Mouse (Mus musculus) urinary bladder, postnatal 10 days (tissue): ENCODE data around the gene Scaper.

Experiments
- DNase-seq: peaks from one replicate; pipeline ENCODE4 v3.0.0; 2022; ENCODE audit warnings: low spot score

Scaper gene

DNA sequence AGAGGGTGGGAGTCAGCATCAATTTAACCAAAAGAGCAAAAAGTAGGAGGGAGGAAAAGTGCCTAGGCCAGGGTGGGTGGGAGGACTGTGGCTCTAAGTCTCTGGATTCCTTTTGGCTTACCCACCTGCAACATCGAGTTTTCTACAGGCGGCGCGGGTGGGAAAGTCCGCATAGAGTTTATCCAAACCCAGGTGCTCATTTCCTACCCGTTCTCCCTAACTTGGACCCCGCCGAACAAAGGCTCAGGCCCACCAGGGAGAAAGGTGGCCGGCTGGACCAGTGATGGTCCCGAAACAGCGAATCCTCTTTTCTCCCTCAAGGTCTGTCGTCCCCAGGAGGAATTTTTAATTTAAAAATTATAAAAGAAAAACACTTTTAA, 397.5 kb downstream of the Scaper start:
- DNase-seq: no peak

DNA sequence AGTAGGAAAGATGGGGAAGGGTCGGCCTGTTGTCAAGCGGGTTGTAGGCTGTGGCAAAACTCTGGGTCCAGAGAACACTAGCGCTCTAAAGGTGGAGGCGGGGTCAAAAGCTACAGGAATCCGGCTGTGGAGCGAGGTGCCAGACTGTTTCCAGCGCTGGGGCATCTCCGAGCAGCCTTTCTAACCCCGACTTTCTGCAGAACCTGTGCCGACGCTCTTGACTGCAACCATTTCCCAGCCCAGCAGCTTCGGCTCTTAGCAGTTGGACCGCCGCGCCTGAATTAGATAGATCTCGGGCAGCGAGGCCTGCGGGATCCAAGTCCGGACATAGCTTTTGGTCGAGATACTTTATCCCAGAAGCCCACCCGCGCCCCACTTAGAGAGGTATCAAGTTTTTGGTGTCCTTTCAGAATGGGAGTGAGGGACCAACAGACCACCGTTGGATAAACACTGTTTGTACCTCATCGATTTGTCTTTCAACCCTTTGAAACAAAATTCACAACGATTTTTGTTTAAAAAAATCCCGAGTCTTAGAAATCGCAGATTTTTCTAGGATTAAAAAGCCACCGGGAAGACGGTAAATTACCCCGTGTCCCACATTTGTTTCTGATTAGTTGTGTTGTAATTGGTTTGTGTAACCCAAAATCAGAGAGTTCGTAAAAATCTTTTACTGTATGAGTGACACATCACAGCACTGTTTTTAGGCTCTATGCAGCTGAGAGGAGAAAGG, 398.1 kb downstream of the Scaper start:
- DNase-seq: no peak

DNA sequence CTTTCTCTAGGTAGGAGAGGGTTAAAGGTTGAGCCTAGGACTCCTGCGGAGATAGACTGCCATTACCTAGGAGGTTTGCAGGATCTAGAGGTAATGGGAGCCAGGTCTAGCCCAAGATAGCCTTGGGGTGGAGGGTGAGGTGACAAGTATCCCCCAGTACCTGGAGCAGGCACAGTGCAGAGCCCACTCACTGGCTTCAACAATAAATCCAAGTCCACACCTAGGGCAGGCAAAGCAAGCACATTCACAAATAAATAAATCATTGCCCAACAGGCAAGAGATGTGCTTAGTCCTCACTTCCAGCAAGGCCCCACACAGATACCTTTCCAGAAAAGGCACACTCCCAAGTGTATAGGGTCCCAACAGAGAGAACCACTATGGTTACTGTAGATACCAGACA, 398.9 kb downstream of the Scaper start:
- no peak for DNase-seq

DNA sequence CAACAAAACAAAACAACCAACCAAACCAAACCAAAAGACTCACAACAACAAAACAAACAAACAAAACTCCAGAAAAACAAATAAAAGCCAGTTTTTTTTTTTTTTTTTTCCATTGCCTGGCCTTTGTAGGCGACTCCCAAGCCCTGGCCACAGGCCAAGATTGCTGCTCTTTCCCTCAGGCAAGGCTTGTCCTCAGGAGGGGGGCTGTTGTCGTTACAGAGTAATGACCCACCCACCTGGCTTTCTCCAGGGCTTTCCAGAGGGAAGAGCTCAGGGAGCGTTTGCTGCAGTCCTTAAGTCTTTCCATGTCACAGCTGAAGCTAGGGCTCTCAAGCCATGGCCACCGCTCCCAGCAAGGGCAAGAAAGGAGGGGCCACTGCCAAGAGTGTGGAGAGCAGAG, 399.5 kb downstream of the Scaper start, which contains the start of gene Isl2:
Isl2 (plus strand) TSS at position 296 of the 400 bp plus-strand sequence.
- DNase-seq: no peak

DNA sequence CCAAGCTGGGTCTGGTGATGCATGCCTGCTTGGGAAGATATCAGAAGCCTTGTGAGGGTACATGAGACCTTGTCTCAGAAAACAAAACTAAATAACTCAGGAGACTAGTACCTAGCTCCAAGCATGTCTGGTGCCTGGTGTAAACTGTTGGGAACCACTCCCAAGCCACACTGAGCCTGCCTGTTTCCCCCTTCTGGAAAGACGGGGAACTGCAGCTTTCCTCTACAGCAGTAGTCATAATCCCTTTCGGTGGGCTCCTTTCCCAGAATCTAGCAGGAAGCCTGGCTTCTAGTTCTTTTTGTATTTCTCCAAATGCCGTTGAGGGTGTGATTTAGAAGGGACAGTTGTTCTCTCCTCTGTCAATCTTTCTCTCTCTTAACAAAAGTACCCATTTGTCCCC, 402.0 kb downstream of the Scaper start:
- DNase-seq: no peak

DNA sequence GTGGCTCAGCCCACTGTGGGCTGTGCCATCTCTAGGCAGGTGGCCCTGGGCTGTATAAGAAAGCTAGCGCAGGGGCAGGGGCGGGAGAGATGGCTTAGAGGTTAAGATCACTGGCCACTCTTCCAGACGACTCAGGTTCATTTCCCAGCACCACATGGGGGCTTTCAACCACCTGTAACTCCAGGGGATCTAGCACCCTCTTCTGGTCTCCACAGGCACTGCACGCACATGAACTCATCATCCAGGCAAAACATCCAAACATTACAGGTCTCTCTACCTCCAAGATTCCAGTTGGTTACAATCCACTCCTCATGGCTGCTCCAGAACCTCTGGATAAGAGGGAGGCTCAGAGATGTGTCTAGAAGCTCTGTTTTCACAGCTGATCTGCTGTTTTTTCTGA, 412.2 kb downstream of the Scaper start:
- no peak for DNase-seq

DNA sequence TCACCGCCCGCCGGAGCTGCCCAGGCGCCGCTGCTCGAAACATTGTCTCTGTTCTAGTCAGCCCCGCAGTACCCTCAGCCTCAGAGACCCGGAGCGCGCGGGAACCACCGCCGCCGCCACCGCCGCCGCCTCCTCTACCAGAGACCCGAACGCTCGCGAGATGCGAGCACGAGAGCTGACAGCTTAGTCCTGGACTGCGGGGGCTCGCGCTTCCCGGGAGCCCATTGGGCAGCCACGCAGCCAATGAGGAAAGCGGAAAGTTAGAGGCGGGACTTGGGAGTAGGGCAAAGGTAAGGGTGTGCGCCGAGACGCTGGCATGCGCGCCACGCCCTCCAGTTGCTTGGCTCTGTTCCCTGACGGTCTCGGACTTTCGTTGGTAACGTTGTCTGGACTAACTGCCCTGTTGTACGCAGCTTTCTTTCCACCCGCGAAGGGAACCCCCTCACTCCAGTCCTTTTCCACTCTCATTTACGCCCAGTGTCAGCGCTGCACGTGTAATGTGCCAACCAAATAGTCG, 425.8 kb downstream of the Scaper start, which contains the start of gene Etfa:
Etfa (minus strand) TSS at position 217 of the 517 bp plus-strand sequence.
- DNase-seq: peak; percentile 84

DNA sequence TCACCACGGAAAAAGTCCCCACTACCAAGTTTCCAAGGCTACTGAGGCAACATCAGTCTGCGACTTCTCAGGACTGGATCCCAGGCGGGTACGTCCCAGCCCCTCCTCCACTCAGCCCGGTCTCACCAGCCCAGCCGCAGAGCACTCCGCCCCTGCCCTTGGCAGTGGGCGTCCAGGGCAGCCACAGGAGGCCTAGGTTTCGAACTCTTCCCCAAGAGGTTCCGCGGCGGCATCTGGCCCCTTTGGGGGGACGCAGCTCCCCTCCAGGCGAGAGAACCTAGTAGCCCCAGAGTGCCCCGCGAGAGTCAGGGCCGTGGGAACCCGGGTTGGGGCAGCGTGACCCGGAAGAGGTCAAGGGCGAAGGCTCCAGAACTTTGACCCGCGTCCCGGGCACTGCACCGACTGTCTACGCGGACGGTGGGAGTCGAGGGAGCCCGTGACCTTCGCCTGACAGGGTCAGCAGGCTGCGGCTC, 426.4 kb downstream of the Scaper start:
- DNase-seq: peak; percentile 13

DNA sequence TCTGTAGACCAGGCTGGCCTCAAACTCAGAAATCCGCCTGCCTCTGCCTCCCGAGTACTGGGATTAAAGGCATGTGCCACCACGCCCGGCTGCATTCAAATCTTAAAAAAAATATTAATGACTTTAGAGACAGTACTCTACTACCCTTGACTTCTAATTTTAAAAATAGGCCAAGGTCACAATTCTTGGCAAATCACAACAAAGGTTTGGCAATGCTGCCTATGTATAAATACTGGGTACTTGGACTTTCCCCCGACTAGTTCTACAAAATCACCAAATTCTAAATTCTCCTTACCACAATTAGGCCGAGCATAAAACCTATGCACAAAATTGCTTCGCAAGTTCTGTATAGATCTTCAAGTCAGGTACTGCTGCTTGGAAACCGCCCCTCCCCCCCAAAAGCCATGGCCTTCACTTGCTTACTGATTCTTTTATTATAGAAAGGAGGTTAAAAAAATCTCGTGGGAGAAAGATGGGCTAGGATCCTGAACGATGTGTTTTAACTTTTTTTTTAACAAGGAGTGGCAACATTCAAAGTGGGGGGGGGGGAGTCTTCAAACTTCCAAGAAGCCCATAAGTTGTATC, 427.2 kb downstream of the Scaper start:
- DNase-seq: no peak

DNA sequence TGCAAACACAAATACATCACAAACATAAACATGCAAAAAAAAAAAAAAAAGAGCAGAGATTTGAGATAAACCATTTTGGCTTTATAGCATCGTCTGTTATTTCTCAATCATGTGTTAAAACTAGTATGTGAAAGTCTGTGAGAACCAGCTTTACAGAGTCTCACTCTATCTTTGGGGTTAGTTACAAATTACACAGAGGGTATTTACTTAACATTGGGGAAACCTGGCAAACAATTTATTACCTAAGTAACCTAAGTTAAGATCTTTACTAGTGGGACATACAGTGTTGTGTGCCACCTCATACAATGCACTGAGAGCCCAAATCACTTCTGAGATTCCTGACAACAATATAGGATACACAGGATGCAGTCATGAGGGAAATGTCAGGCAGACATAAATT, 428.2 kb downstream of the Scaper start:
- DNase-seq: no peak

DNA sequence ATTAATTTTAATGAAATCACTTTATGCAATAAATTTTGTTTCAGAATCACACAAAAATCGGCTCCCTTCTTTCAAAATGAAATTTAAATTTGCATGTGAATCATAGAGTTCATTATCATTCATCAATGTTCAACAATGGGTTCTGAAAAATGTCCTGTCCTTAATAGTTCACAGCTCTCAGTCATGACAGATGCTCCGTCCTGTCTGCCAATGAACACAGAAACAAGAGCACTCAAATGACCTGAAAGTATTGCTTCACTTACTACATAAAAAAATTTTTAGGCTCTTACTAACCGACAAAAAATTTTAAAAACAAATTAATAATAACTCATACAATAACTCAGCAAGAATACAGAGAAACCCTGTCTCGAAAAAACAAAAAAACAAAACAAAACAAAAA, 429.2 kb downstream of the Scaper start:
- no peak for DNase-seq

DNA sequence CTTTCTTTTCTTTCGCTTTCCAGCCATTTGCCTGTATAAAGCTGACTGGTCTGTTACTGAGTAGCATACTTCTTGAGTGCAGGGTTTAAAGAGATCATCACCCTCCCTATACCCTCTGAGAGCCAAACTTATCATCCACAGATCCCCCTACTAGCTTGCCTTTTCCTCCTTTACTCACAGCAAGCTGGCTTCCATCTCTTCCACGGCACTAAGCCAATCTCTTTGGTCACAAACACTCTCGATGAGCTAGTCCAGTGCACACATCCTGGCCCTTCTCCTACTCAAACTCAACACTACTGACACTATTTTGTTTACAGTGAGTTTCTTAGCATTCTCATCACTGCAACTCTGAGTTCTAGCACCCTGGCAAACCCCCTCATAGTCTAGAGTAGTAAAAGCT, 430.0 kb downstream of the Scaper start:
- DNase-seq: no peak
